Mouse (Mus musculus): ENCODE results near the gene Mnat1. TPM values are rescaled to one million over a fixed set of nuclear protein-coding genes. Genes with fewer than 3 reads are reported as not detected.
"Not testable (repeated sequence)": the region's sequence is repeated elsewhere in the genome, so short reads cannot be mapped to it uniquely, and the experiment has no call there.

Gene Mnat1
- 7.2 and 7.3 TPM in 2 replicates for polyA plus RNA-seq (2012; rRNA removed)

DNA sequence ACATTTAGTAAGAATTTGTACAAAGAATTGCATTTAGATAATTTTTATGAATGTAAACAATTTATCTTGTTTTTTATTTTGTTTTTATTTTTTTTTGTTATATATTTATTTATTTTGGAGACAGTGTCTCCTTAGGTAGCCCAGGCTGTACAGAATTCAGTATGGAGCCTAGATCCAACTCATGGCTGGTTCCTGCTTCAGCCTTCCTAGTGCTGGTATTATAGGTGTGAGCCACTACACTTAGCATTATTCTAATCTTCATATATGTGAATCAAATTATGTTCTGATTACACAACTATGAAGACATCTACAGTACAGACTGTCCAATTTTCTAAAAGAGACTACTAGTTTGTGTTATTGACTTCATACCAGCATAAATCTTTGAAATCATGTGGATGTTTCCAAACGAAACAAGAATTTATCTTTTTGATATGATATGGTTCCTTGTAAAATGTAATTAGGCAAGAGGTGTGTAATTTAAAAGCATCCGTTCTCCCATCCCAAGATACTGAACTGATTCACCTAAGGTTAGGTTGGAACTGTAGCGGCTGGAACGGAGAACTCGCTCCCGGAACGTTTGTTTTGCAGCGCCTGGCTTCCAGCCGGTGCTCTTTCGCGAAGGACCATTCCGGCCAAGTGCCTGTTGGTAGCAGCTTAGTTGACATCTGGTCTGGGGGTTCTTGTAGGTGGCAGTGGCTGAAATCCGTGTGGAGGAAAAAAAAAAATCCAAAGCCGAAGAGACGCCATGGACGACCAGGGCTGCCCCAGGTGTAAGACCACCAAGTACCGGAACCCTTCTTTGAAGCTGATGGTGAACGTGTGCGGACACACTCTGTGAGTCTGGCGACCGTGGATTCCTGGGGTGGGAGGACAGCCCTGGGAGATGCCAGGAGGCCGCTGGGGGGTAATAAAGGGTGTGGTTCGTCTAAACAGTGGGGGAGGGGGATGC, at the start of gene Mnat1:
Gene Mnat1, plus strand, starts transcription at position 625 of the 949 bp plus-strand sequence.
- no peak for DNase-seq (ENCODE audit: low read depth)

DNA sequence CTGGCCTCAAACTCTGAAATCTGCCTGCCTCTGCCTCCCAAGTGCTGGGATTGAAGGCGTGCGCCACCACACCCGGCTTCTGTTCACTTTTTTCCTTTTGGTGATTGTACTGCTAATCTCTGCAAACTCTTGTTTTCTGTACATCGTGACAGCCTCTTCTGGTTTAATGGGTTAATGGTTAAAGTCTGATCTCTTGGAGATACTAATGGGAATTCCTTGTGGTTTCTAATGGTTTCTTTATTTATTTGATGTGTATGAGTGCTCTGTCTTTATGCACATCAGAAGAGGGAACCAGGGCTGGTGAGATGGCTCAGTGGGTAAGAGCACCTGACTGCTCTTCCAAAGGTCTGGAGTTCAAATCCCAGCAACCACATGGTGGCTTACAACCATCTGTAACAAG, 41.7 kb upstream of the Mnat1 start:
- not testable (repeated sequence) for DNase-seq (ENCODE audit: low read depth)

DNA sequence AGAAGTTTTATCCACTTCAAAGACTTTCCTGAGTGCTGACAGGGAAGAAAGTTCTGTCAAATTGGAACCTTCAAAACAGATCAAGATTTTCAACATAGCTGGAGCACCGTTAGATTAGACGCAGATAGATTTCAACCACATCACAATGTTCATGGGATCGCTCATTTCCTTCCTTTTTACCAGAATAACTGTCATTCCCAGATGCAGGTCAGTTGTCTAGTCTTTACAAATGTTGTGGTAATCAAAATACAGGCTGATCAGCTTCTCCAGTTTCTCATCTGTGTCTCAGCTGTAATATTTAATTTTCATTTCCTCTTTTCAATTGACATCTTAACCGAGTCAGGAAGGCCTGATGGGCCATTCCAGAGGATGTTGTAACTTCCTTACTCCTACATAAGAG, 39.7 kb upstream of the Mnat1 start:
- DNase-seq (ENCODE audit: low read depth), result no peak

- DNase-seq (ENCODE audit: low read depth), result no peak
Measured at GRCm38 (mm10) chr12:73085739-73086630, 37.5 kb upstream of the Mnat1 start.

- no peak for DNase-seq (ENCODE audit: low read depth)
Measured at GRCm38 (mm10) chr12:73087086-73087485, 36.4 kb upstream of the Mnat1 start.

DNA sequence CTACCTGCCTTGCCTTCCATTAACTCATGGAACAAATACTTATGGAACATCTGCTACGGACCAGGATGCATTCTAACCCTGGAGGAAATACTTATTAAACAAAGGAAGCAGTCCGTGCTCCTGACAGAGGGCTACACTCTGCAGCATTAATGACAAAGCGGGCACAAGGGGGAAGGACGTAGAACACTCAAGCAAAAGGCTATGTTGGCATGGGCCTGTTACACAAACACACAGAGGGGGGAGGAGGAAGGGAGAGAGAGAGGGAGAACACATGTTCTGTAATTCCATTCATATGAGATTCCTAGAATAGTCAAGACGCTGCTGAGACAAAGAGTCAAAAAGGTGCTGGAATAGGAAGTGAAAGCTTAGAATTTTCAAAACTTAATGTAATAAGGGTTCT, 35.0 kb upstream of the Mnat1 start:
- DNase-seq (ENCODE audit: low read depth), result no peak

- DNase-seq (ENCODE audit: low read depth), result no peak
Measured at GRCm38 (mm10) chr12:73088911-73089310, 34.6 kb upstream of the Mnat1 start.

- DNase-seq (ENCODE audit: low read depth), result no peak
Measured at GRCm38 (mm10) chr12:73090672-73091335, 32.7 kb upstream of the Mnat1 start.

DNA sequence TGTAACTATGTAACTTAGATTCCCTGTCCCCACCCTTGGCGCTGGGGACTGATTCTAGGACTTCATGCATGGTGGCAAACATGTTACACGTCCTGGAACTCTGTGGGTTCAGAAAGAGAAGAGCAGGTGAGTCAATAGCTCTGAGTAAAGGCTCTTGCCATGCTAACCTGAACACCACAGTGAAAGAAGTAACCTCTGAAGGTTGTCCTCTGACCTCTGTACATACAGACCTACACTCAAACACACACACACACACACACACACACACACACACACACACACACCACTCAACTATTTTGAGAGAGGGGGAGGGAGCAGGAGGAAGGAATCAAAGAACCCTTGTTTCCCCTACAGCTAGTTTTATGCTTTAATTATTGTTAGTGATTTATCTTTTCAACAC, 29.3 kb upstream of the Mnat1 start:
- no peak for DNase-seq (ENCODE audit: low read depth)

DNA sequence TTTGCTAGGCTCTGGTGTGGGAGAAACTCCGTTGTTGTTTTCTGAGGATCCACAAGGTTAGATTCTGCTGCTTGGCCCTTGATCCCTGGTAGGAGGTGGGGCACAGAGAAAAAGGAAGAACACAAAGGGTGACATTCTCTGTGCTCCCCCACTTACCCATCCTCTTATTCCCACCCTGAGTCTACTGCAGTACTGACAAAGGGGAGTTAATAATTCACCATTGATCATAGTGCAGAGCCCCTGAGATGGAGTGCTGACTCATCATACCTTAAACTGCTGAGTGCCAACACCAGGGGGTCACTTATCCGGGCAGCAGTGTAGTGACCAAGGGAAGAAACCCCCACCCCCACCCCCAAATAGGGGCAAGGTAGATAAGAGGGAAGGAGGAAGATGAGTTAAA, 28.9 kb upstream of the Mnat1 start:
- no peak for DNase-seq (ENCODE audit: low read depth)

- not testable (repeated sequence) for DNase-seq (ENCODE audit: low read depth)
Measured at GRCm38 (mm10) chr12:73096177-73096576, 27.3 kb upstream of the Mnat1 start.

DNA sequence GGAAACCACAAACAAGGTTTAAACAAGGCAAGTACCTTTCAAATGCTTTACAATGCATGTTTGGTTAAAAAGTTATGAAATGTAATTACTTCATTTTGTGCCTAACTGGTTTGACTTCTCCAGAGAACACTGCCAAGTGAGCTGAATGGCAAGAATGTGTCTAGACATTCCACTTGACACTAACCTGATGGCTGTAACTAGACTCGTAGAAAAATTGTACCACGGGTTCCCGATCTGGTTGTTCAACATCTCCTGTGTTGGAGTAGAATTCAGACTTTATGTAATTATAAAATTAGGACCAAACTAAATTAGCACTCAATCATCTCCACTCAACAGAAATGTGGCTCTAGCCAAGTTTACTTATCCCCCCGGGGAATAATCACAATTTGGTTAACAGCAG, 24.9 kb upstream of the Mnat1 start:
- DNase-seq (ENCODE audit: low read depth), result peak; percentile 36

DNA sequence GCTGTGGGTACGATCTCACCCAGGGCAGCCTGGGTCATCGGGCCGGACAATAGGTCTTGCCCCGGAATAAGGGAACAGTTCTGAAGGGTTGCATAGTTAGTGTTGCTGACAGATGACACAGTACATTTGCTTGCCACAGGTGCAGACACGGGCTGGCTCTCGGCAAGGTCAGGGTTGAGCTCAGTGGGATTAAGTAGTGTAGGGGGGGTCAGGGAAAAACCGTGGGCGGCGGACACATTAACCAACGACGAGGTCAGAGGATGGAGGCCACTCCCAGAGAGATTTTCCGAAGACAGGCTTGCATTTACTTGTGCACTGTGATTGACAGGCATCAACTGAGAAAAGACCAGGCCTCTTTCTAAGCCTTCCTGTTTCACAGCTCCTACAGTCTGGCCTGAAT, 19.8 kb upstream of the Mnat1 start:
- no peak for DNase-seq (ENCODE audit: low read depth)

DNA sequence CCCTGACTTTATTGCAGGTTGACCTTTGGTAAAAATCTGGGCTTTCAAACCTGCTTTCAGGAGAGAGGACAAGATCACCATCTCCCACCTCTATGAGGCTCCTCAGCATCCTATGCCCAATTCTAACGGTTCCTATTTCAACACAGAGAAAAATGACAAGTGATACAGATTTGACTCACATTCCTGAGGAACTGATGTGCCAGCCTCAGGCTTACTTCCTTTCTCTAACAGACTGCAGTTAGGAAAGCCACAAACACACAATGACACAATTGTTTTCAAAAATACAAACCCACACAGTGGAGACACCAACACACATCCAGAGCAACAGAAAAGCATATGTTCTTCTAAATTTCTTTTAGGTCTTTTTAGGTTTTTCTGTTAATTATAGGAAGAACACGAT, 15.7 kb upstream of the Mnat1 start:
- DNase-seq (ENCODE audit: low read depth), result no peak

- no peak for DNase-seq (ENCODE audit: low read depth)
Measured at GRCm38 (mm10) chr12:73110431-73111111, 12.9 kb upstream of the Mnat1 start.

GRCm38 (mm10) chr12:73111561-73112325, 11.8 kb upstream of the Mnat1 start:
- no peak for DNase-seq (ENCODE audit: low read depth)

DNA sequence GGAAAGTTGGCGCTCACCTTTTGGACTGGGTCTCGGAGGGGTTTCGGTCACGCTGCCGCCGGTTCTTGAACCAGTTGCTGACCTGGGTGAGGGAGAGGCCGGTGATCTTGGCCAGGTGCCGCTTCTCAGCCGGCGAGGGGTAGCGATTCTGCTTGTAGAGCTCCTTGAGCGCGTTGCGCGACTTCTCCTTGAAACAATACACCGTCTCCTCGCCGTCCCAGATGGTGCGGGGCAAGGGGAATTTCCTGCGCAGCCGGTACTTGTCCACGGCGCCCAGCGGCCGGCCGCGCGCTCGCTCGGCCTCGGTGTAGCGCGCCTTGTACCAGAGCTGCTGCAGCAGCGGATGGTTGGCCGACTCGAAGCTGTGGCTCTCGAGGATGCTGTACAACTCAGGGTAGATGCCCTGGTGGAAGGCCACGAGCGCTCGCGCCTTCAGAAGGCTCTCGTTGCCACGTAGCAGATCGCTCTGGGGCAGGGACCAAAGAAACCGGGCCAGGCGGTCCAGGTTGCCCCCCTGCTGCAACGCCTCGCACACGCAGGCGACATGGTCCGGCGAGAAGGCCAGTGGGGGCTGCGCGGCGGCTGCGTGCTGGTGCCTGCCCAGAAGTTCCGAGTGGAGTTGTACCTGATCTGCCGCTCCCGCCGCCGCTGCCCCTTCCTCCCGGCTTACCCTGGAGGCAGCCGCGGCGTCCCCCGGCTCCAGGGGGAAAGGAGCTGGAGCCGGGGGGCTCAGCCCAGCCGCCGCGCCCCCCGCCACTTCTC, 11.0 kb upstream of the Mnat1 start:
- DNase-seq (ENCODE audit: low read depth), result no peak

GRCm38 (mm10) chr12:73113196-73113595, 10.3 kb upstream of the Mnat1 start, which contains the start of gene Six4:
Gene Six4, minus strand, starts transcription at chr12:73113456.
- DNase-seq (ENCODE audit: low read depth), result no peak

DNA sequence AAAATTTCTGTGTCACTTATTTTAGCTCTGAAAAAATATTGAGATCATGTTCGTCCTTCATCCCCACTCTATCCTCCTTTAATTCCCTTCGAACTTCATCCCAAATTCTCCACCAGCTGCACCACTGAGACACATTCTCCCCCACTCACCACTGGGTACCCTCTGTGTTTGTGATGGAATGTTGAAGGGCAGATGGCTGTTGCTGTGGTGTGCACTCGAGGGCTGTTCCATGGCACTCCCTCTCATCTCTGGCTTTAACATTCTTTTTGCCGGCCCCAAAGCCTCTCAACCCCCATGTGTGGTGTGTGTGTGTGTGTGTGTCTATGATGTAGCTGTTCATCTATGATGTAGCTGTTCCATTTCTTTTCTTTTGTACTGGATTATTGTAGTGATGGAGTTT, 1.7 kb downstream of the Mnat1 start:
- DNase-seq (ENCODE audit: low read depth), result no peak

GRCm38 (mm10) chr12:73140732-73141131, 17.2 kb downstream of the Mnat1 start:
- DNase-seq (ENCODE audit: low read depth), result no peak

Data from gonadal fat pad, adult 2 months (tissue).